ENCODE assay signal across 27 mouse cellular contexts in the genomic region with DNA sequence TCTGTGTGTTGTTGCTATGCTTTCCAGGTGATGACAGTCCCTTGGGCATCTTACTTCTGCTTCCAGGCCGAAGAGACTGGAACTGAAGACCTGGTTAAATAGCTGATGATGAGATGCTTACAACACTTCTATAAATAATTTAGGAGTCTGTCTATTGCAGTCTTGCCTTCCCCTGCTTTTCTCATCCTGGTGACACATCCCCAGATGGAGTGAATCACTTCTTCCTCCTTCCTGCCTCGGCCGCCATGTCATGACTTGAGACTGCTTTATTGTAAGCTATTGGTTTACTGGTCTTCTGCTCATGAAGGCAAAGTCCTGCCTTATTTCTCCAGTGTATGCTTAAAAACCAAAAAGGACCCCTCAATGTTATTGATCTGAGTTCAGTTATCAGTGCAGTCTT.
"Had no signal": no experiment of that assay in that cellular context is flagged by ENCODE, and none has a peak within 500 bp of the region (broad histone marks: within the 10 kb centered on the region; RNA-seq: fewer than 3 reads in every experiment).

No protein-coding gene starts in this region.

- H3K9ac ChIP-seq: heart, embryonic 13.5 days; heart, embryonic 15.5 days; hindbrain, embryonic 13.5 days; hindbrain, embryonic 15.5 days; kidney, embryonic 15.5 days; limb, embryonic 12.5 days; liver, embryonic 13.5 days had no signal

- H3K27me3 ChIP-seq: heart, embryonic 13.5 days; heart, embryonic 15.5 days; hindbrain, embryonic 13.5 days; hindbrain, embryonic 15.5 days; kidney, embryonic 15.5 days; limb, embryonic 12.5 days; liver, embryonic 13.5 days had no signal

- ATAC-seq: hindbrain, postnatal 0 days; intestine, embryonic 16.5 days had no signal

- H3K27ac ChIP-seq: heart, embryonic 13.5 days; heart, embryonic 15.5 days; hindbrain, embryonic 13.5 days; hindbrain, embryonic 15.5 days; hindbrain, postnatal 0 days; kidney, embryonic 15.5 days; kidney, postnatal 0 days; left cerebral cortex, adult 2 months; limb, embryonic 10.5 days; limb, embryonic 12.5 days; liver, embryonic 13.5 days had no signal

- H3K4me2 ChIP-seq: heart, embryonic 11.5 days; heart, embryonic 13.5 days; heart, embryonic 15.5 days; hindbrain, embryonic 13.5 days; hindbrain, embryonic 15.5 days; kidney, embryonic 15.5 days; limb, embryonic 12.5 days; liver, embryonic 11.5 days; liver, embryonic 13.5 days had no signal

- H3K36me3 ChIP-seq: heart, embryonic 13.5 days; heart, embryonic 15.5 days; hindbrain, embryonic 13.5 days; hindbrain, embryonic 15.5 days; kidney, embryonic 15.5 days; limb, embryonic 10.5 days; limb, embryonic 12.5 days; liver, embryonic 13.5 days had no signal

- H3K4me1 ChIP-seq: heart, embryonic 13.5 days; heart, embryonic 15.5 days; hindbrain, embryonic 13.5 days; hindbrain, embryonic 15.5 days; kidney, embryonic 15.5 days; limb, embryonic 10.5 days; liver, embryonic 13.5 days had no signal

- H3K9me3 ChIP-seq: heart, embryonic 13.5 days; heart, embryonic 15.5 days; hindbrain, embryonic 13.5 days; hindbrain, embryonic 15.5 days; kidney, embryonic 15.5 days; limb, embryonic 10.5 days; limb, embryonic 12.5 days; liver, embryonic 13.5 days had no signal

- DNase-seq: gastrocnemius, postnatal 14 days; gastrocnemius, postnatal 36 days; heart, adult 18-20 months; heart, postnatal 14 days; heart, postnatal 36 days; kidney, adult 11 months; kidney, adult 2 months; kidney, adult 9 months; kidney, postnatal 14 days; kidney, postnatal 36 days; layer of hippocampus, adult 9-11 months; layer of hippocampus, postnatal 36 days; liver; liver, embryonic 13.5 days had no signal

- H3K4me3 ChIP-seq: heart, embryonic 13.5 days; heart, embryonic 15.5 days; hindbrain, embryonic 13.5 days; hindbrain, embryonic 15.5 days; kidney, embryonic 15.5 days; left cerebral cortex, adult 2 months; limb, embryonic 10.5 days; limb, embryonic 12.5 days; liver, embryonic 13.5 days had no signal
